Mouse (Mus musculus): ENCODE measurements around the gene Tbrg4. TPM values are rescaled to one million over a fixed set of nuclear protein-coding genes. Genes with fewer than 3 reads are reported as not detected.

The Tbrg4 gene
- polyA plus RNA-seq, 1 experiment, result 224 TPM

DNA sequence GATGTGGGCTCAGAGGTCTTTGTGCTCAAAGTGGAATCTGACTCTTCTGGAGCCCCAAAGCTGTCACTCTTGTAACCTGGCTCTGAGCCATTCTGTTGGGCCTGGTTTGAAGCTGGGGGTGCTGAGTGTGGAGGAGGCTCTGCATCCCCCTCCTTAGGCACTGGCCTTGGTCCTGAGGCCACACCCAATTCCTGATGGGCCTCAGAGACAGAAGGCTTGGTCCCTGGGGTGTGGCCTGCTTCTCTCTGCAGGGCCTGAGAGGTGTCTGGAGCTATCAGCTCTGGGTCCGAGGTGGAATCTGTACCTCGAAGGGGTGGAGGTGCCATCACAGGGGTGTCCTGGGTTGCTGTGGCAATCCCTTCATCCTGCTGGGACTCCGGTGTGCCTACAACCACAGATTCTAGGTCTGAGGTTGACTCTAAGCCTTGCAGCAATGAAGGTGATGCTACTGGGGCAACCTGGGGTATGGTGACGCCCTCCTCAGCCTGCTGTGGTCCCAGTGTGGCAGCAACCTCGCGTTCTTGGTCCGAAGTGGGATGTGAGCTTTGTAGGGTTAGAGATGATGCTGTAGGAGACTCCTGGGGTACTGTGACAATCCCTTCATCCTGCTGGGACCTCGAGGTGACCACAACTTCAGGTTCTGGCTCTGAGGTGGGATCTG, 25.5 kb downstream of the Tbrg4 start:
- TF ChIP-seq GATA1 (IDR thresholded peaks at IDR 0.05; ENCODE audit: low read length), result no peak

DNA sequence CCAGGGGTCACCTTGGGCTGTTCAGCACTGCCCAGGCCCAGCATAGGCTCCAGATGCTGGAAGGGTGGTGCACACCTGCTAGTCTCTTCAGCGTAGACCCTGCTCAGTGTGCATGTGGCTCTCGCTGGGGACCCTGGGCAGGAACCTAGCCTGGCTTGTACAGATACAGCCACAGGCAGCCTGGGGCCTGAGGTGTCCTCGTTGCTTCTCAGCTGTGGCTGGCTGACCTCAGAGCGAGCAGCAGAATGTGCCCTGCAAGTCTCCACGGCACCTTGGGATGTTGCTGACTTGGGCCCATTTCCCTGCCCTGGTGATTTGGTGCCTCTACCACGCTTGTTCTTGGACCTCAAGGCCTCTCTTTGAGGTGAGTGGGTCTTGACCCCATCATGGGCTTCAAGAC, 26.0 kb downstream of the Tbrg4 start:
- no peak for TF ChIP-seq GATA1 (IDR thresholded peaks at IDR 0.05; ENCODE audit: low read length)

DNA sequence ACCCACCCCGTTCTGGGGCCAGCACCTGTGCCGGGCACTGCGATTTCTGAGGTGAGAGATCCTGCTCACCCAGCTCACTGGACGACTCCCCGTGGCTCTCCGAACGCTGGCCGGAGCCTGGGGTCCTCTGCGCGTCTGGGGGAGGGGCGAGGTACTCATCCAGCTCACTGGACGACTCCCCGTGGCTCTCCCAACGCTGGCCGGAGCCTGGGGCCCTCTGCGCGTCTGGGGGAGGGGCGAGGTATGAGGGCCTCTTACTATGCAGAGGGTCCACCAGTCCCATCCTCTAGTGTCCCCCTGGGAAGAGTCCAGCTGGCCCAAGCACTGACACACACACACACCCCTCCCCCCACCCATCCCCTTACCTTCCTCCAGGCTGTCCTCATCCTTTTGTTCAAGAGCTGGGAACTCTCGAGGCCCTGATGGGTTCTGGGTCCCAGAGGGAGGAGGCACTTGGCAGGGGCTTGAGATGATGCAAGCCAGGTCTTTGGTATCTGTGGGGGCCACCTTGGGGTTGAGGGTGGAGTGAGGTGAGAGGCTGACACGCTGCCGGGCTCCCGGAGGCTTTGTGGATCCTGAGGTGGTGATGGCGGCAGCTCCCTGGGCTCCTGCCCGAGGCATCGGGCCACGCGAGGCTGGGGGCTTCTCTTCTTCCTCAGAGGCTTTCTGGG, 26.7 kb downstream of the Tbrg4 start:
- no peak for TF ChIP-seq GATA1 (IDR thresholded peaks at IDR 0.05; ENCODE audit: low read length)

DNA sequence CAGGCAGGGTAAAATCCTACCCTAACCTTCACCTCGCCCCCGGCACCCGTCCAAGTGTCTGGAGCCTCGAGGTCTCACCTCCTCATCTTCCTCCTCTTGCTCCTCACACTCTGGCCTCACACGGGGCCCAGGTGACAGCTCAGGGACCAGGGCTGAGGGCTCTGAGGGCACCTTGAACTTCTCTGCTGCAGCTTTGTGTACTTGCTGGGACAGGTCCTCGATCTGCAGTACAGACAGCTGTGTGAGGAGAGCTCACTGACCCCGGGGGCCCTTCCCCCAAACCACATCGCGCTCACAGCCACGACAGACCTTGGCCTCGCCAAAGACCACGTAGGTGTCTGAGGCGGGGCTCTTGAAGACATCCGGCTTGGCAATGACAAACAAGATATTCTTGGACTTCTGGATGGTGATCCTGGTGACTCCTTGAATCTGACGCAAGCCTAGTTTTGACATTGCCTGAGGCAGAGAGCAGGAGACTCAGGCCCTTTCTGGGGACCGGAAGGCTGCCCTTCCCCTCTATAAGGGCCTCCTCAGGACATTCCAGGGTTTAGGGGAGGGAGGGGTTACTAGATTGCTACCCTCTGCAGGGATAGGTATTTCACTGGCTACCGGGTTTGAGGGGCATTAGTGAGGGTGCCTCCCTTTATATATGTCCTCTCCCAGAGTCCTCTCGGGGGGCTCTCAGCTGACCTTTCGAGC, 27.5 kb downstream of the Tbrg4 start:
- TF ChIP-seq GATA1 (IDR thresholded peaks at IDR 0.05; ENCODE audit: low read length), result no peak

DNA sequence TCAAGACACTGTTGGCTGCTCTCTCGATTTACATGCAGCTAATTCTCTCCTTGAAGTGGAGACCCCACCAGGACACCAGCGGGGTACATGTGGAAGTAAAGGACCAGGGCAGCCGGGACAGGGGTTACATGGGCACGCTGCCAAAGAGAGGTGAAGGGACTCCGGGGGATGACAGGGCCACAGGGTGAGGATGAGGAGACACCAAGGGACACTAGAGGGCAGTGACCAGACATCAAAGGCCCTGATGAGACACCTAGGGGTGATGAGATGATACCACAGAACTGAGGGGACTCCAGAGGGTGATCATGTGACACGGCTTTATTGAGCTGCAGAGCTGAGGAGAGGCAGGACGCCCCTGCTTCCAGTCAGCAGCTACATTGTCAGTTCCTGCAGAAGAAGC, 28.3 kb downstream of the Tbrg4 start:
- TF ChIP-seq GATA1 (IDR thresholded peaks at IDR 0.05; ENCODE audit: low read length), result no peak

DNA sequence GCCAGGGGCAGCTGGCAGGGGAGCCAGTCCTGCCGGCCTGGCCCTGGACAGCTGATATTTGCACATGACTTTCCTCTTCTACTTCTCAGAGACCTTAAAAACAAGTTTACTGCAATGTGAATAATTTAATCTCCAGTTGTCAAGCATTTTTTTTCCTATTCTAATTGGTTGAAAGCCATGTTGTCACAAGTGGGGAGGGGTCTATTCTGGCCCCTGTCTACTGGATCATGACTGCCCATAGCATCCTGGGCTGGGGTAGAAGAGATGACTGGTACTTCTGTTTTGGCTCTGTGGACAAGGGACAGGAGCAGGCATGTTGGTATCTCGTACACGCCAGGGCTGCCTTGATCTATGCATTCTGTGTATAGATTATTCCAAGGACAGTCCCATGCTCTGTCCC, 29.3 kb downstream of the Tbrg4 start:
- no peak for TF ChIP-seq GATA1 (IDR thresholded peaks at IDR 0.05; ENCODE audit: low read length)

DNA sequence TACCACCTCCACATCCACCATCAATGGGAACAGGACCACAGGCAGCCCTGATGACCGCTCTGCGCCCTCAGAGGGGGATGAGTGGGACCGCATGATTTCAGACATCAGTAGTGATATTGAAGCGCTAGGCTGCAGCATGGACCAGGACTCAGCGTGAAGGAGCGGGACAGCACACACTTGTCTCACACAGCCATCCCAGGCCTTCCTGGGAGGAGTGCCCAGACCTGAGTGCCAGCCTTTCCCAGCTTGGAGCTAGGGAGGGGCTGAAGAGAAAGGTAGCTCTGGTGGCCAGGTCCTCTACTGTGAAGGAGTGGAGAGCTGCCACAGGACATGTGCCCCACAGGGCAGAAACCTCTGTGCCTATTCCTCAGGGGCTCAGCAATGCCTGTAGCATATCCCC, 29.7 kb downstream of the Tbrg4 start:
- no peak for TF ChIP-seq GATA1 (IDR thresholded peaks at IDR 0.05; ENCODE audit: low read length)

DNA sequence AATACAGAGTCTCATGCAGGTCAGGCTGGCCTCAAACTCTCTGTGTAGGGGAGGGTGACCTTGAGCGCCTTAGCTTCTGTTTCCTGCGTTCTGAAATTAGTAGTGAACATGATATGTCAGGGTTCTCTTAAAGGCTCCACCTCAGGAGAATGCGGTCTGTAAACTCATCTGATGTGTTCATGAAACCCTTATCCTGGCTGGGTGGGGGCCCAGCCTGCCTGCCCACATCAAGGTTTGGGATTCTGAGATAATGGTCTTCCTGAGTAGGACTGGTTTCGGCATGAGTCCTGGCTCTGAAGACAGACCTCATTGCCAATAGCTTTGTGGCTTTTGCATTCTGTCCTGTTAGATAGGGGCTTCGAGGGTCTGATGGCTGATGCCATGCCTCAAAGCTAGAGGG, 30.5 kb downstream of the Tbrg4 start:
- TF ChIP-seq GATA1 (IDR thresholded peaks at IDR 0.05; ENCODE audit: low read length), result peak; percentile 93

DNA sequence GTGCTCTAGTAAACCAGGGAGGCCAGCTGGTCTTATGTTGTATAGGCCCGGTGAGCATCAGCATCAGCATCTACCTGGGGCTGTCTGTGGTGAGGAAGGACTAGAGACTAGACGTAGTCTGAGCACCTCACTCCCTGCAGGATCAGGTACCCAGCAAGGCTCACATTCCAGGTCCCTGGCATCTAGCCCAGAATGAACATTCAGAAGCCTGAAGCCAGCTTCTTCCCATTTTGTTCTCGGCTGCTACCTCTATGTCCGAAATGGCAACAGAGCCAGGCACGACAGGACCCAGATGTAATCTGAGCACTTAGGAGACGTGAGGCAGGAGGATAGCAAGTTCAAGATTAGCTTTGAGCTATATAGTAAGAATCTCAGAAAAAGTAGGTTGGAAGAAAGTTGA, 31.0 kb downstream of the Tbrg4 start:
- TF ChIP-seq GATA1 (IDR thresholded peaks at IDR 0.05; ENCODE audit: low read length), result no peak

DNA sequence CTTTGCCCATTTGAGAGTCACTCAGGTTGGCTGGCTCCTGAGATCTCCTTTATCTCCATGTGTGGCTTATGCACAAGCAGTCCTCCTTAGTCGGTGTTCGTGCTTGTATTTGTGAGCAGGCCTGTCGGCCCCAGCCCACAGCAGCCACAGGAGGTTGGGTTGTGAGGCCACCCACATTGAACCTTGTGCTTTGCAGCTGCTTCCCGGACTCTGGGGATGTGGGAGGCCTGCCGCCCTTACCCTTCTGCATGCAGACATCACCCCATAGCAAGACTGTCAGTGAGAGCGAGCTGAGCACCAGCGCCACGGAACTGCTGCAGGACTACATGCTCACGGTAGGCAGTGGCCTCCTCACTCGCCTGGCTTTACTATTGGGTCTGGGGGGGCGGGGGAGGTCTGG, 32.5 kb downstream of the Tbrg4 start:
- TF ChIP-seq GATA1 (IDR thresholded peaks at IDR 0.05; ENCODE audit: low read length), result no peak

DNA sequence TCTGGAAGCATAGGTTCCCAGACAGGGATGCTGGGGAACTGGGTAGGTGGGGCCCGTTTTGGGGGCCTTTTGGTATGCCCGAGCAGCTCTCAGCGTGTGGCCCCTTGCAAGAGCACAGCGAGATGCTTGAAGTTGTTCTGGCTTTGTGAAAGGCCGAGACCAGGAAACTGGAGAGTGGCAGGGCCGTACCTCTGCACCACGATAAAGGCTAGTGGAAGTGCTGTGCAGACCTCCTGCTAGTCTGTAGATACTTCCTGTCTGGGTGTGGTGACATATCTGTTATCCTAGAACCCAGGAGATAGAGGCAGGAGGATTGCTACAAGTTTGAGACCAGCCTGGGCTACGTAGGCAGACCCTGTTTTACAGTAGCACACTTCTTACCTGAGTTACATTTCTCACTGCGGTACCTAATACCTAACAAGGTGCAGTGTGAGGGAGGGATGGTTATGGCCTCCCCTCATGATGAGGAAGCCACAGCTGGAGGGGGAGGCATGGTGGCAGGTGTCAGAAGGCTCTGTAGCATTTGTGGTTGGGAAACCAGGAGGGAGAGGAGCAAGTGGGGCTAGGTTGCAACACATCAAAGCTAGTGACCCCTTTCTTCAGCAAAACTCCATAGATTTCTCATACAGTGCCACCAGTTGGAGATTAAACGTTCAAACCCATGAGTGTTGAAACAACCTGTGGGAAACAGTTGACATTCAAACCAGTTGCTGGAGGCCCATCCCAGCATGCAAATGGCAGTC, 34.8 kb downstream of the Tbrg4 start:
- no peak for TF ChIP-seq GATA1 (IDR thresholded peaks at IDR 0.05; ENCODE audit: low read length)

DNA sequence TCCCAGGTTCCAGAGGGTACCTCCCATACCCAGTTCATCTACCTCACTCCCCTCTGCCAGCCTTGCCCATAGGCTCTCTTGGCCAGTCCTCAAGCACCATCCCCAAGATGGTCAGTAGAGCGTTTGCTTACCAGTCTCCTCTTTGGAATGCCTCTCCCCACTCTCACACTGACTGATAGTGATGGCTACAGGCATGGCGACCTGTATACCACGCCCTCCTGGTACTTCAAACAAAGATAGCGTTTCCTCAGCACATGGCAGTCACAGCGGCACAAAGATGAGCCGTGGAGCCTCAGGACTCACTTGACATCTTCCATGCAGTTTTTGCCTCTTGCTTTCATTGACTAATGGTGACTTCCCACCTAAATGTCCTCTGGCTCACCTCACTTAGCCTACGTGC, 36.0 kb downstream of the Tbrg4 start:
- no peak for TF ChIP-seq GATA1 (IDR thresholded peaks at IDR 0.05; ENCODE audit: low read length)

DNA sequence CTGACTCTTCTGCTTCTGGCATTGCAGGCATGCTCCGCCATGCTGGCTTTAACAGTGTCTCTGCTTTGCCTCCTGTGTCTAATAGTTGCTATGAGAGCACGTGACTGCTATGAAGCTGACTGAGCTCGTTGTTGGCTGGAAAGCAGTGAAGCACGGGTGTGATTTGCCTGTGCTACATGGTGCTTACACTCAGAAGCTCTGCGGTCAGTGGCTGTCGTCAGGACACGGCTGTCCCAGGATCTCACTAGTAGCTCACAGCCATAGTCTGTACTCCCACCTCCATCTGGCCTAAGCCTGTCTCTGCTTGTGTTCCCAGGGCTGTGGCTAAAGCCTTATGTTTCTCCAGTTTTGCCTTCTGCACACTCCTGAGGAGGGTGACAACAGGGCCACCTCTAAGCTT, 37.6 kb downstream of the Tbrg4 start:
- no peak for TF ChIP-seq GATA1 (IDR thresholded peaks at IDR 0.05; ENCODE audit: low read length)

DNA sequence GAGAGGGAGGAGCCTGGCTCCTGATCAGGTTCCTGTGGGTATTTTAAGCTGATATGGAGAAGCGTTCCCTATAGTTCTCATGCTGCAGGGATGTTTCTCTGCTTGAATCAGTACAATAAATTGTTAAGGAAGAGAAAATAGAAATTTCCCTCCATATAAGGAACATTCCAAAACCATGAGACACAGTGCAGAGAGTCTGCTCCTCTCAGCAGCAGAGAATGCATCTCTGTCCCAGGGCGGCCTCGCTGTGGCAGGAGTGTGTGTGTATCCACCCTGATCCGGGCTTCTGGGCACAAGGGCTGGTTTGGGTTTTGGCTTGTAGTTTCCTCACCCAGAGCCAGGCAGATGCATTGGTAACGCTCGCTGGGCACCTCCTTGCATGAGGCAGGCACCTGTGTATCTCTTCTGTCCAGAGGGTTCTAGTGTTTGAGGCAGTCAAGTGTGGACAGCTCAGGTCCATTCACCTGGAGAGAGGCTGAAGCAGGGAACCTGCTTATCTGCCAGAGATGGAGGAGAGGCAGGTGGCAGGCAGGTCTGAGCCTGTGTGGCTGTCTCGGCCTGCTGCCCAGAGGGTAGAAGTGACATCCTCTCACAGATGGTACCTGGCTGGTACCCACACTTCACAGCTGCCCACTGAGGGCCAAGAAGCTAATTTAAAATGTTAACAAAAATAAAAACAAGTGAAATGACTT, 38.5 kb downstream of the Tbrg4 start:
- no peak for TF ChIP-seq GATA1 (IDR thresholded peaks at IDR 0.05; ENCODE audit: low read length)

DNA sequence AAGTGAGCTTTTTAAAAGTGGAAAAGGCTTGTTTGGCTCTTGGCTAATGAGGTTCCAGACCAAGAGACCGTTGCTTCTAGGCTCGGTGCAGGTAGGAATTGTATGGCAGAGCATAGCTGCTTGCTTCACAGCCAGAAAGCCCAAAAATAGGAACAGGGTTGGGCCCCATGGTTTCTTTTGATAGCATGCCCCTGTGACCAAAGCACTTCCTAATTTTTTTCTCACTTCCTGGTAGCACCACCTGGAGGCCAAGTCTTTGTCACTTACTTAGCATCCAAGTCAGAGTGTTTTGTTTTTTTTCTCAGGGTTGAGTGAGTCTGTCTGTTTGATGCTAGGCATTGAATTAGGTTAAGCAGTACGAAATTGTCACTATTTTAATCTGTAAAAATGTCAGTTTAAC, 39.2 kb downstream of the Tbrg4 start:
- no peak for TF ChIP-seq GATA1 (IDR thresholded peaks at IDR 0.05; ENCODE audit: low read length)

DNA sequence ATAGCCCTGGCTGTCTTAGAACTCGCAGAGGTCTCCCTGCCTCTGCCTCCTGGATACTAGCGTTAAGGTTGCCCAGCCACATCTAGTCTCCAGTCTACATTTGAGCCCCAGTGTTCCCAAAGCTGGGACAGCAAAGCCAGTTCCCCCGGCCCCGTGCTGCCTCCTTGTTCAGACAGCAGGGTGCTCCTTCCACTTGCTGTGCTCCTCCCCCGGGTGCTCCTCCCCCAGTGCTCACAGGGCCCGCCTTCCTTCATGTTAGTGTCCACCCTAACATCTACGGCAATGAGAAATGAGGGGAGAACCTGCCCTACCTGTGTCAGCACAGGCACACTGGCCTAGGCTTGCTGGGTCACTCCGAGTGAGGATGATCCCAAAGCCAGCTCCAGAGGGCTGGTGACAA, 40.1 kb downstream of the Tbrg4 start:
- TF ChIP-seq GATA1 (IDR thresholded peaks at IDR 0.05; ENCODE audit: low read length), result no peak
